Mouse (Mus musculus) forebrain, embryonic 10.5 days (tissue): Measurements from ENCODE around the gene Flot1. TPM values are rescaled to one million over a fixed set of nuclear protein-coding genes. Genes with fewer than 3 reads are reported as not detected.
A peak's percentile ranks its signal among the peaks of the same experiment; 100 is the strongest.

Source experiments
- DNase-seq: peaks from one replicate; pipeline ENCODE4 v3.0.0-alpha.2; 2017; ENCODE audit warnings: low spot score; ENCODE audit errors: extremely low spot score
- H3K27ac ChIP-seq: fragments of 300-500 bp; sonication (generic); 2 replicates; pipeline ENCODE4 v1.5.1; 2016; ENCODE audit warnings: mild to moderate bottlenecking
- H3K27me3 ChIP-seq: fragments of 300-500 bp; sonication (generic); 2 replicates; pipeline ENCODE4 v1.6.1; 2016; ENCODE audit warnings: mild to moderate bottlenecking; ENCODE audit not compliant: poor library complexity, severe bottlenecking
- H3K36me3 ChIP-seq: fragments of 300-500 bp; sonication (generic); replicated peaks from 2 replicates; pipeline ENCODE4 v1.6.1; 2016; ENCODE audit warnings: mild to moderate bottlenecking, moderate library complexity
- H3K4me1 ChIP-seq: fragments of 300-500 bp; sonication (generic); 2 replicates; pipeline ENCODE4 v1.6.1; 2016
- H3K4me3 ChIP-seq: fragments of 300-500 bp; sonication (generic); 2 replicates; pipeline ENCODE4 v1.5.1; 2016; ENCODE audit warnings: mild to moderate bottlenecking, moderate library complexity
- H3K9me3 ChIP-seq: fragments of 300-500 bp; sonication (generic); 2 replicates; pipeline ENCODE4 v1.6.1; 2016; ENCODE audit warnings: mild to moderate bottlenecking, moderate library complexity
- WGBS: fragments of 180-500 bp; shearing (Covaris S2); methylation state at CpG from one replicate; pipeline ENCODE4 v1.1.7; 2016; 5-methylcytosine and 5-hydroxymethylcytosine counted together
- polyA plus RNA-seq: library from polyadenylated mRNA; unstranded; fragments of >200 nt; fragmentation: Nextera tagmentation; extraction: Ambion mirVana; gene quantifications from 2 replicates; pipeline ENCODE4 v1.2.1, GENCODE M21; 2016

The Flot1 gene
- polyA plus RNA-seq, 1 experiment from 2014 or later: 51.6 TPM

DNA sequence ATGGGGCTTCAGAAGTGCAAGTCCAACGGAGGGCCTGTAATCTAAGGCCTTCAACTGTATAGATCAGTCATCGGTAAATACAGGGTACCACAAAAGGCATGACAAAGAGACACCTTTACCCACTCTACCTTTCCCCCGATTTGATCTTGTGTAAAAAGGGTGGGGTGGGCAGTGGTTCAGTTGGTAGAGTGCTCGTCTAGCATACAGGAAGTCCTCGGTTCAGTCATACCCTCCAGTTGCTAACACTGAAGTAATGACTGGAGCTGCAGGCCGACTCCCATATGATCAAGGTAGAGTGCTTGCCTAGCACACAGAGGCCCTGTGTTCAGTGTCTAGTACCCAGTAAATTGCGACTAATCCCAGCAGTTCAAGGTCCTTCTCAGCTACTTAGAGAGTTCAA is 9.4 kb upstream of the Flot1 start:
- Histone ChIP-seq H3K4me1 (peaks cover 14% of the 10 kb centered on the region), H3K27ac (0 out of 2 replicates have a peak overlapping the region, but pooled peaks have one; percentile 20), H3K4me3 (no peak overlapping the region), H3K27me3 (0 out of 2 replicates have a peak, but pooled peaks cover 4% of the 10 kb centered on the region), H3K9me3 (no peaks in the 10 kb centered on the region), H3K36me3 (no peaks in the 10 kb centered on the region)
- 87% methylated on average over 7 of the region's 7 CpGs for WGBS
- DNase-seq: no peak

DNA sequence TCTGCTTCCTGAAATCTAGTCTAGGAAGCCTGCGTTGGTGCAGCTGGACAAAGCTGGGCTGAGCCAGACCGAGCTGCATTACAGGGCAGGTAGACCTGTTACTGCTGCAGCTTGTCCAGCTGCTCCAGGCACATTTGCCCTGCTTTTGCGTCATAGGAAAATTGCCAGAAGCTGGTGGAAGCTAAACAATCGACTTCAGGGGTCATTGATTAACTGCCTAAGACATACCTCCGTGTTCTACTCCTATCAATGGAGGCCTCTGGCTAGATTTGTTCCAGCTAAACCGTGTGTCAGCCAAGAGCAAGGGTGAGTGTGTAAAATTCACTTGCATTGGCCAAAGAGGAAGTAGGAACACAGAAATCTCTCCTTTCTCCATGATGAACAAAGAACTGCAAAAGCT is 8.4 kb upstream of the Flot1 start:
- Histone ChIP-seq H3K27me3 (peaks cover 12% of the 10 kb centered on the region), H3K27ac (no peak overlapping the region; the same call in 1 of the 2 replicates), H3K36me3 (no peaks in the 10 kb centered on the region), H3K4me1 (peaks cover 14% of the 10 kb centered on the region), H3K9me3 (no peaks in the 10 kb centered on the region), H3K4me3 (no peak overlapping the region)
- DNase-seq: no peak
- WGBS: 74% methylated on average over 6 of the region's 6 CpGs

DNA sequence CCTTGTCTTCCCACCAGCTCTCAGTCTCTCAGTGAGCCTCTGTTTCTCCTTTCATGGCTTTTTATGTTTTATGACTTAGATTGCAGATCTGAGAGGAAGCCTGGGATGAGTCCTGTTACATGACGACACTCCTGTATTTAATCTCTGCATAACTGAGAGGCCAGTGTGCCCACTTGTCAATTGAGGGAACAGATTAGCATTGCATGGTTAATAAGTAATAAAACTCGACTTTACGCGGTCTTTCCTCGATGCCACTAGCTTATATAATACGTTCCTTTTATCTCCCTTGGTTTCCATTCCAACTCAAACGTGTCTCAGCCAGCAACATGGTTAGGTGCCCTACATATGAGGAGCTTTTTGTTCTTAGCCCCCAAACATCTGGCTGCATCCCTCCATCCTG is 7.2 kb upstream of the Flot1 start:
- Histone ChIP-seq H3K4me3 (no peak overlapping the region), H3K4me1 (peaks cover 18% of the 10 kb centered on the region), H3K9me3 (no peaks in the 10 kb centered on the region), H3K36me3 (no peaks in the 10 kb centered on the region), H3K27me3 (peaks cover 24% of the 10 kb centered on the region), H3K27ac (no peak overlapping the region)
- WGBS: 81% methylated on average over 7 of the region's 7 CpGs
- DNase-seq: no peak

DNA sequence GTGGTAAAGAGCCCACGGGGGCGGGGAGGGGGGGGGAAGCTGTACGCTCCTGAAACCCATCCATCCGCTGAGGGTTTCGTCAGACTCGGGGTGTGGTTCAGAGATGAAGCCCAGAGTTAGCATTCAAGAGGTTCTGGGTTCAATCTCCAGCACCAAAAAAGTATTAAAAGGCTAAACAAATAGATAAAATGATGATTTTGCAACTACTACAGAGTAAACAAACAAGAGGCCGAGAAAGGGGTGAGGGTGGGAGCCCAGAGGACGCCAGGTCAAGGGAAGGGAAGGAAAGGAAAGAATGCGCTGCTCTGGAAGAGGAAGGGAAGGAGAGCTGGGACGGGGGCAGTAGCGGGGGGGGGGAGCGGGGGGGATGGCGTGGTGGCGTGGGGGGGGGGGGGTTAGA is 6.3 kb upstream of the Flot1 start:
- Histone ChIP-seq H3K27me3 (peaks cover 28% of the 10 kb centered on the region), H3K4me3 (no peak overlapping the region), H3K27ac (peak overlapping the region; percentile 51; the same call in 1 of the 2 replicates), H3K36me3 (no peaks in the 10 kb centered on the region), H3K9me3 (no peaks in the 10 kb centered on the region), H3K4me1 (peaks cover 27% of the 10 kb centered on the region)
- no peak for DNase-seq
- 44% methylated on average over 8 of the region's 14 CpGs for WGBS

DNA sequence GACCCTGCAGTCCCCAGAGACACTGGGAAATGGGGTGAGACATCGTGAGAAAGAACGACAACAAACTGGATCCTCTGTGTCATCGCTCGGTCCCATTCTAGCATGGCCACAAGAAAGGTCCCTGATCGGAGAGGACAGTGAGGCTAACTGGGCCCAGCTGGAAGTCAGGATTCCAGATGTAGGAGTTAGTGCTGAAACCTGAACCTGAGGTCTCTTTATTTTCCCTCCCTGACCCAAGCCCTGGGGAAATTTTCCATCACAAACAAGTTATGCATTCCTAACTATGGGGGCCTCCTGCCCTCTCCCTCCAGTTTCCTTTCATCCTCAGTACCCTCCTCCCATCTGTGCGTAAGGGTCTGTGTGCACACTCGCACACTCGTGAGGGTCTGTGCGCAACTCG is 5.8 kb upstream of the Flot1 start:
- Histone ChIP-seq H3K9me3 (no peaks in the 10 kb centered on the region), H3K4me1 (peaks cover 32% of the 10 kb centered on the region), H3K27ac (peak overlapping the region; percentile 51; the same call in 1 of the 2 replicates), H3K27me3 (peaks cover 32% of the 10 kb centered on the region), H3K36me3 (no peaks in the 10 kb centered on the region), H3K4me3 (no peak overlapping the region)
- DNase-seq: no peak
- WGBS: 59% methylated on average over 10 of the region's 10 CpGs

DNA sequence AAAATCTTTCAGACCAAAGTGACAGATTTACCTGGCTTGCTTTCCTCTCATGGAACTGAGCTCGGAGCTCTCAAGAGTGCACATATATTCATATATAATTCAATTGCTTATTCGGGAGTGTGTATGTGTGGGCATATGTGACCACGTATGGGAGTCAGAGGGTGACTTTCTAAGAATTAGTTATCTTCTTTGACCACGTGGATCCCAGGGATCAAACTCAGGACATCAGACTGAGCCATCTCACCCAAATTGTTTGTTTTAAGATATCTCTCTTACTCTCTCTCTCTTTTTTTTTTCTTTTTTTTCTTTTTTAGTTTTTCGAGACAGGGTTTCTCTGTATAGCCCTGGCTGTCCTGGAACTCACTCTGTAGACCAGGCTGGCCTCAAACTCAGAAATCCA is 2.9 kb upstream of the Flot1 start:
- Histone ChIP-seq H3K36me3 (peaks cover 6% of the 10 kb centered on the region), H3K4me1 (peaks cover 59% of the 10 kb centered on the region), H3K9me3 (no peaks in the 10 kb centered on the region), H3K27me3 (peaks cover 32% of the 10 kb centered on the region), H3K4me3 (no peak overlapping the region), H3K27ac (no peak overlapping the region)
- DNase-seq: no peak
- 82% methylated on average over 5 of the region's 5 CpGs for WGBS

DNA sequence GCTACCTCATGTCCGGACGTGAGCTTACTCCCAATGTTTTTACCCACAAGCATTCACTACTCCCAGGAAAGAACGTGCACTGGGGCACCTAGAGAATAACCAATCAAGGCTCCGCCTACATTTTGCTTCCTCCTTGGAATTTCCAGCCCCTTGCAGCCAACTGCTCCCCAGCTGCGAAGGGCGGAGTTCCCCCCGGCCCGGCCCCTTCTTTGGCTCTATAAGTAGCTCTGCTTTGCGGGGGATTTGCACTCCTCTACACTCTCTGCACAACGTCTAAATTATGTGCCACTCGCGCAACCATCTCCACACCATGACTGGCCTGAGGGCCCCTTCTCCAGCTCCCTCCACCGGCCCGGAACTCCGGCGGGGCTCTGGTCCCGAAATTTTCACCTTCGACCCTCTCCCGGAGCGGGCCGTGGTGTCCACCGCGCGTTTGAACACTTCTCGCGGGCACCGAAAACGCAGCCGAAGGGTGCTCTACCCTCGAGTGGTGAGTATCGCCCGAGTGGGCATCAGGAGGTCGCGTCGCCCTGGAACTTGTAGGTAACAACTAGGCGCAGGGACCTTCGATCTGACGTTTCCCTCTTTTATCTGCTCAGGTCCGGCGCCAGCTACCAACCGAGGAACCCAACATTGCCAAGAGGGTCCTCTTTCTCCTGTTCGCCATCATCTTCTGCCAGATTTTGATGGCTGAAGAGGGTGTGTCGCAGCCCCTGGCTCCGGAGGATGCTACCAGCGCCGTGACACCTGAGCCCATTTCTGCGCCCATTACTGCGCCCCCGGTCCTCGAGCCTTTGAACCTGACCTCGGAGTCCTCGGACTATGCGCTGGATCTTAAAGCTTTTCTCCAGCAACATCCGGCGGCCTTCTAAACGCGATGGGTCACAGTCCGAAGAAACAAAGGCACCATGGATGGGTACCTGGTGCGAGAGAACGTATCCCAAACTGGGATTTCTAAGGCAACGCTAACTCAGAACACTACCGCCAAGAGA is 1.3 kb upstream of the Flot1 start, which contains the start of gene Ier3:
Gene Ier3, plus strand, starts transcription at position 246 of the 992 bp plus-strand sequence.
- under 1% methylated on average over 62 of the region's 62 CpGs for WGBS
- DNase-seq: peak; percentile 82
- peaks cover 22% of the 10 kb centered on the region for H3K36me3 ChIP-seq
- H3K27me3 ChIP-seq: peaks cover 32% of the 10 kb centered on the region
- peak within 1 kb of the TSS; percentile 92 for H3K27ac ChIP-seq
- H3K4me1 ChIP-seq: peaks cover 53% of the 10 kb centered on the region
- H3K4me3 ChIP-seq: peak within 1 kb of the TSS; percentile 74
- no peaks in the 10 kb centered on the region for H3K9me3 ChIP-seq

DNA sequence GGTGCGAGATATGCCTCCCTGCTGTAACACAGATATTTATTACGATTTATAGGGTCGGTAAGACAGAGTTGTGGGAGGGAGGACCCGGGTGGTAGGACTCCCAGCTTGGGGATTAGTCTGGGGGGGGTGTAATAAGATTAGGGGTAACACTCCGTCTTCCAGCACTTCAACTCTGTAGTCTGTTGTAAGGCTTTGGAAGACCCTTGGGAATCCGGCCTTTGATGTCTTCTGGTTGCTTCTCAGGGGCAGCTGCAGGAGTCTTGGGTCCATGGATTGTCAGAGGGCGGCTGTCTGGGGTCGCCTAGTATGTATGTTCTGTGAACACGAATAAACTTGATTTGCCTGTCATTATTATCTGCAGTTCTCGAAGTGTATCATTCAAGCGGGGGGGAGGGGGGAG is 466 bp upstream of the Flot1 start:
- DNase-seq: no peak
- 2% methylated on average over 11 of the region's 11 CpGs for whole genome bisulfite sequencing

DNA sequence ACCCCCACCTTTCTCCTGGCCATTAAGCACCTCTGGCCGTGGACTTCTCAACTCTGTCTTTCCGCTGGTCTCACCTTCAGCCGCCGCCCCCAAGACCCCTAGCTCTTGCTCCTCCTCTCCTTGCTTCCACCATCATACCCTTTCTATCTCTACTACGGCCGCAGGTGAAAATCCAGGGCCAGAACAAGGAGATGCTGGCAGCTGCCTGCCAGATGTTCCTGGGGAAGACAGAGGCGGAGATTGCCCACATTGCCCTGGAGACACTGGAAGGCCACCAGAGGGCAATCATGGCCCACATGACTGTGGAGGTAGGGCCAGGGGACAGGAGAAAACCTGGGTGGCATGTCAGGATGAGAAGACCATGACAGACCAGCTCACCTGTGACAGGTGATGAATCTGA is 1.4 kb downstream of the Flot1 start:
- peaks cover 46% of the 10 kb centered on the region for H3K4me1 ChIP-seq
- DNase-seq: no peak
- peak overlapping the region; percentile 74 for H3K4me3 ChIP-seq
- H3K27me3 ChIP-seq: peaks cover 23% of the 10 kb centered on the region
- 61% methylated on average over 7 of the region's 7 CpGs for WGBS
- peak overlapping the region; percentile 92 for H3K27ac ChIP-seq
- peaks cover 47% of the 10 kb centered on the region for H3K36me3 ChIP-seq
- H3K9me3 ChIP-seq: no peaks in the 10 kb centered on the region

More for the DNA sequence above, 466 bp upstream of the Flot1 start:
- H3K27me3 ChIP-seq: peaks cover 28% of the 10 kb centered on the region
- peaks cover 45% of the 10 kb centered on the region for H3K4me1 ChIP-seq
- no peaks in the 10 kb centered on the region for H3K9me3 ChIP-seq
- peak overlapping the region; percentile 92 for H3K27ac ChIP-seq
- peaks cover 31% of the 10 kb centered on the region for H3K36me3 ChIP-seq
- H3K4me3 ChIP-seq: peak overlapping the region; percentile 74

DNA sequence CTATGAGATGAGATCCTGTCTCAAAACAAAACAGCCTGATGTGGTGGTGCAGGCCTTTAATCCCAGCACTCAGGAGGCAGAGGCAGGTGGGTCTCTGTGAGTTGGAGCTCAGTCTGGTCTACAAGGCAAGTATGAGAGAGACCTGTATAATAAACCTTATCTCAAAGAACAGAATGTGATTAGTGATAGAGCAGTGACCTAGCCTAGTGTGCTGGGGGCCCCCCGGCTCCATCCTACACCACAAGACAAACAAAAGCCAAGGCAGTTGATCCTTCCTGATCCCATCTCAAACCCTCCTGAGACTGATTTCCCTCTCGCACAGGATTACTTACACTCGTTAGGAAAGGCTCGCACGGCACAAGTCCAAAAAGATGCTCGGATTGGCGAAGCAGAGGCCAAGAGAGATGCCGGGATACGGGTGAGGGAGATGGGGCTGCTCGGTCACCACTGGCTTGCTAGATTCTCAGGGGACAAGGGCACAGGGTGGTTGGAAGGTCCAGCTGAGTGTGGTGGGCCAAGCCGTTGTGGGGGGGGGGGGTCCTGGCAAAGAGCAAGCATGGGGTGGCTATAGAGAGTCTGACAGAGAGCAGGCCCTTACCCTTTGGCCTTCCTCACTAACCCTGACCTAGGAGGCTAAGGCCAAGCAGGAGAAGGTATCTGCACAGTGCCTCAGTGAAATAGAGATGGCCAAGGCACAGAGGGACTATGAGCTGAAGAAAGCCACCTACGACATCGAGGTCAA is 2.2 kb downstream of the Flot1 start:
- H3K36me3 ChIP-seq: peaks cover 55% of the 10 kb centered on the region
- no peak for DNase-seq
- H3K27ac ChIP-seq: no peak overlapping the region
- peaks cover 55% of the 10 kb centered on the region for H3K4me1 ChIP-seq
- peaks cover 14% of the 10 kb centered on the region for H3K27me3 ChIP-seq
- H3K4me3 ChIP-seq: no peak overlapping the region
- H3K9me3 ChIP-seq: no peaks in the 10 kb centered on the region
- 92% methylated on average over 13 of the region's 13 CpGs for WGBS

DNA sequence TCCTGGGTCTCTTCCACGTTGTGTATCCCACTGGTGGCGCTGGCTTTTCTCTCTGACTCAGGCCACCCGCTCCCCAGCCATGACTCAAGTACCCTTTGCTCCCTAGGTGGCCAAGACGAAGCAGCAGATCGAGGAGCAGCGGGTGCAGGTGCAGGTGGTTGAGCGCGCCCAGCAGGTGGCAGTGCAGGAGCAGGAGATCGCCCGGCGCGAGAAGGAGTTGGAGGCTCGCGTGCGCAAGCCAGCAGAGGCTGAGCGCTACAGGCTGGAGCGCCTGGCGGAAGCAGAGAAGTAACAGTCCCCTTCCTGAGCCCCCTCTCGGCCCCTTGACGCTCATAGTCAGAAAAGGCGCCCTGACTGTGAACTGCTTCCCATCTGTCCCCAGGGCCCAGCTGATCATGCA is 6.7 kb downstream of the Flot1 start:
- peak; percentile 86 for DNase-seq
- peaks cover 29% of the 10 kb centered on the region for H3K4me1 ChIP-seq
- no peaks in the 10 kb centered on the region for H3K27me3 ChIP-seq
- 5% methylated on average over 21 of the region's 21 CpGs for WGBS
- peak overlapping the region; percentile 27 for H3K4me3 ChIP-seq
- H3K36me3 ChIP-seq: peaks cover 96% of the 10 kb centered on the region
- H3K9me3 ChIP-seq: no peaks in the 10 kb centered on the region
- peak overlapping the region; percentile 51 for H3K27ac ChIP-seq

DNA sequence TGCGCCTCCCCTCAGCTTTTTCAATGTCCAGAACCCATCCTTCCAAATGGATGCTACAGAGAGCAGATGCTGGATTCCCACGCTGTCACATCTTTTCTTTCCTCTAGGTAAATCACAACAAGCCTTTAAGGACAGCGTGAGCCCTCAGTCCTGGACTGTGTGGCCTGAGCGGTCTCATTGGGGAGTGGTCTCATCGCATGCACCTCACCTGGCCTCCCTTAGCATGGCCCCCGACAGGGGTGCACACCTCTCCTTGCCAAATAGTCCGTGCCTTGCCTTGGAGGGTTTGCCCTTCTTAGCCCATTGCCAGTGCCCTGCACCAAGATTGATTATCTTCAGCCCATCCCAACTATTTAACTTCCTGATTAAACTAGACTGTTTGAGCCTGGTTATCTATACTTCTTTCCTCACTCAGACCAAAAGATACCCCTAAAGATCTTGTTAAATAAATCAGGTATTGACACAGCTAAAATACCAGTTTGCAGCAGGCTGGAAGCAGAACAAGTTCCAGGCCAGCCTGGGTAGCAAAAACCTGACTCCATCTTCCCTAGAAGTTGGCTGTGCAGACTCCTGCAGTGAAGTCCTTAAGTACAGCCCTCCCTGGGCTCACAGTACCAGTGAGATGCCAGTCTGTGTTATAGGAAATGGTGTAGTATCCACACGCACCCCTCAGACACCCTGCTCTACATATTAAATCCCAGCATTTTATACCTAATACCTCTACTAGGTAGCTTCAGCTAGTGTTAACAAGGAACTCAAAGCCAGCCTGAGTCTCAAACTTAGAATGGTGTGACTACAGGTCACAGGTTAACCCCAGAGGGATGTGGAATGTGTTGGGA is 9.6 kb downstream of the Flot1 start:
- Histone ChIP-seq H3K9me3 (no peaks in the 10 kb centered on the region), H3K27me3 (no peaks in the 10 kb centered on the region), H3K36me3 (peaks cover 91% of the 10 kb centered on the region), H3K27ac (no peak overlapping the region), H3K4me3 (peak overlapping the region; percentile 7; the same call in 1 of the 2 replicates), H3K4me1 (peaks cover 43% of the 10 kb centered on the region)
- 71% methylated on average over 8 of the region's 8 CpGs for WGBS
- peak; percentile 31 for DNase-seq
